Mouse (Mus musculus): ENCODE measurements around the gene Mtrr.
"Not testable (repeated sequence)": the region's sequence is repeated elsewhere in the genome, so short reads cannot be mapped to it uniquely, and the experiment has no call there.

Gene Mtrr

DNA sequence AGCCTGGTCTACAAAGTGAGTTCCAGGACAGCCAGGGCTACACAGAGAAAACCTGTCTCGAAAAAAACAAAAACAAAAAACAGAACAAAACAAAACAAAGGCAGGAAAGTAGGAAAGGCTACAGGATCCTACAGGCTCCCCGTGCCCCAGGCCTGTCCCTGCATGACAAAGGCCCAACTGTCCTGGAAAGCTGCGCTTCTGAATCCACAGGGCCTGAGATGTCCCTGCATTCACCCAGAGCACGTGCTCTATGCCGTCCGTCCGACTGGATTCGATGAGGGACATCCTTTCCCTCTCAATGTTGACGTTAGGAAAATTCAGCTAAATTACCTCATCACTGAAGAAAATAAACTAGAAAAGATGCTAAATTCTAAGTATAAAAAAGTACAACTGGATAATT, 13.8 kb downstream of the Mtrr start:
- no peak for DNase-seq

DNA sequence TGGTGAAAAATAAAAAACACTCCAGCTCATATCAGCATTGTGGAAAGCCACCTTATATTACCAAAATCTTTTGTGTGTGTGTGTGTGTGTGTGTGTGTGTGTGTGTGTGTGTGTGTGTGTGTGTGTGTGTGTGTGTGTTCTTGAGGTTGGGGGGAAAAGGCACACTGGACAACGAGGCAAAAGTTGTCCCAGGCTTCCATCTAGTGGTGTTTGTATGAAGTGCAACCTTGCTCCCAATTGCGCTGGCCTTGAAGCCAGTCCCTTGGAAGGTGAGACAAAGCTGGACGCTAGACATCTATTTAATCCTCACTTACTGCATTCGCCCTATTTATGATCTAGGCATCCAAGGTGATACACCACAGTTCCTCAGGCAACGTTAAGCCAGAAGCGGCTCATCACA, 28.6 kb downstream of the Mtrr start:
- DNase-seq = not testable (repeated sequence)
